Mouse (Mus musculus) bone marrow macrophage, adult 2 months (primary cell): ENCODE measurements around the gene 4921511C20Rik. TPM values are rescaled to one million over a fixed set of nuclear protein-coding genes. Genes with fewer than 3 reads are reported as not detected.

ENCODE experiments used
- H3K27ac ChIP-seq: 2 replicates; pipeline ENCODE4 v1.5.1; 2012; ENCODE audit warnings: low read depth, low read length; ENCODE audit not compliant: insufficient read depth
- H3K4me1 ChIP-seq: 2 replicates; pipeline ENCODE4 v1.6.1; 2012; ENCODE audit warnings: low read length; ENCODE audit not compliant: control insufficient read depth, insufficient read depth
- H3K4me3 ChIP-seq: 2 replicates; pipeline ENCODE4 v1.5.1; 2012; ENCODE audit warnings: mild to moderate bottlenecking, low read length, moderate library complexity; ENCODE audit not compliant: insufficient read depth
- CTCF ChIP-seq: IDR thresholded peaks from 2 replicates; pipeline ENCODE4 v1.5.1; 2012; ENCODE audit warnings: low read depth, mild to moderate bottlenecking, low read length, moderate library complexity
- POLR2A ChIP-seq: IDR thresholded peaks from 2 replicates; pipeline ENCODE4 v1.6.1; 2012; ENCODE audit warnings: mild to moderate bottlenecking, low read depth, low read length, borderline replicate concordance
- polyA plus RNA-seq: library from polyadenylated mRNA; stranded (reverse); fragments of >200 nt; gene quantifications from 2 replicates; pipeline ENCODE4 v1.2.4, GENCODE M21; 2012; ENCODE audit not compliant: missing spikeins, insufficient read depth, insufficient read length

Gene 4921511C20Rik
- not detected in 2 replicates for polyA plus RNA-seq

DNA sequence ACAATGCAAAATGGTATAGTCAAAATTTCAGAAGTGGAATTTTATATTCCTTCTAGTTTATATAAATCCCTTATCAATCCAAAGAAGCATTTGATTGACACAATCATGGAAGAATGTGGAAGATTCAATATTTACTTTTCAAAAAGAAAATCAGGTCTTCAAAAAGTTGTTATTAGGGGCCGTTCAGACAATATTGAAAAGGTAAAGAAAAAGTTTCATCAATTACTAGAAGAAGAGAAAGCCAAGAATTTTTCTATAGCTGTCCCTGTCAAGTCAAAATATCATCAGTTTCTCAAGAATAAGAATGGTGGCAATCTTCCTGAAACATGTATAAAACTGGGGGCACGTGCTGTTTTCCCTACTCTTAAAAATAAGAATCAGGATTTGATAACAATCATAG lies at the start of gene 4921511C20Rik:
4921511C20Rik (plus strand) TSS at position 301 of the 400 bp plus-strand sequence.
- Histone ChIP-seq H3K27ac (no peak within 1 kb of the TSS), H3K4me1 (no peaks in the 10 kb centered on the region), H3K4me3 (no peak within 1 kb of the TSS)
- TF ChIP-seq CTCF (no peak), POLR2A (no peak)
